Mouse (Mus musculus) neural tube, embryonic 12.5 days (tissue): ENCODE data around the gene Bahd1. TPM values are rescaled to one million over a fixed set of nuclear protein-coding genes. Genes with fewer than 3 reads are reported as not detected.

Experiments used
- ATAC-seq: fragments of 200-750 bp; cut with Nextera tagmentation; 2 replicates; pipeline ENCODE4 v1.8.0; 2017; ENCODE audit warnings: low read depth, mild to moderate bottlenecking, moderate TSS enrichment, moderate library complexity; ENCODE audit not compliant: low FRiP score
- H3K27ac ChIP-seq: fragments of 300-500 bp; sonication (generic); 2 replicates; pipeline ENCODE4 v1.5.1; 2016
- H3K27me3 ChIP-seq: fragments of 300-500 bp; sonication (generic); replicated peaks from 2 replicates; pipeline ENCODE4 v1.6.1; 2016; ENCODE audit warnings: mild to moderate bottlenecking
- H3K36me3 ChIP-seq: fragments of 300-500 bp; sonication (generic); 2 replicates; pipeline ENCODE4 v1.6.1; 2016; ENCODE audit warnings: mild to moderate bottlenecking
- H3K4me1 ChIP-seq: fragments of 300-500 bp; sonication (generic); 2 replicates; pipeline ENCODE4 v1.6.1; 2016
- H3K4me2 ChIP-seq: fragments of 300-500 bp; sonication (generic); replicated peaks from 2 replicates; pipeline ENCODE4 v1.6.1; 2016; ENCODE audit warnings: mild to moderate bottlenecking
- H3K4me3 ChIP-seq: fragments of 300-500 bp; sonication (generic); 2 replicates; pipeline ENCODE4 v1.5.1; 2016
- H3K9ac ChIP-seq: fragments of 300-500 bp; sonication (generic); 2 replicates; pipeline ENCODE4 v1.6.1; 2016; ENCODE audit warnings: mild to moderate bottlenecking
- H3K9me3 ChIP-seq: fragments of 300-500 bp; sonication (generic); 2 replicates; pipeline ENCODE4 v1.6.1; 2016; ENCODE audit warnings: mild to moderate bottlenecking
- WGBS: fragments of 180-500 bp; shearing (Covaris S2); methylation state at CpG from one replicate; pipeline ENCODE4 v1.1.7; 2016; 5-methylcytosine and 5-hydroxymethylcytosine counted together
- polyA plus RNA-seq: library from polyadenylated mRNA; unstranded; fragments of >200 nt; fragmentation: Nextera tagmentation; extraction: Ambion mirVana; gene quantifications from 2 replicates; pipeline ENCODE4 v1.2.1, GENCODE M21; 2016

Bahd1 gene
- polyA plus RNA-seq, 1 experiment from 2014 or later, result 8.1 TPM

- H3K4me1 ChIP-seq, result no peaks in the 10 kb centered on the region
- no peaks in the 10 kb centered on the region for H3K27me3 ChIP-seq
- H3K9ac ChIP-seq, result no peak overlapping the region
- 93% methylated on average over 2 of the region's 2 CpGs for WGBS
- no peak overlapping the region for H3K4me3 ChIP-seq
- no peaks in the 10 kb centered on the region for H3K36me3 ChIP-seq
- no peak overlapping the region for H3K4me2 ChIP-seq
- H3K9me3 ChIP-seq, result no peaks in the 10 kb centered on the region
- H3K27ac ChIP-seq, result no peak overlapping the region
- no peak for ATAC-seq
These were observed 60.2 kb downstream of the Bahd1 start for GRCm38 (mm10) chr2:118960413-118960812.

- no peaks in the 10 kb centered on the region for H3K36me3 ChIP-seq
- H3K4me1 ChIP-seq, result no peaks in the 10 kb centered on the region
- no peak overlapping the region for H3K4me3 ChIP-seq
- 62% methylated on average over 2 of the region's 2 CpGs for WGBS
- no peak overlapping the region for H3K4me2 ChIP-seq
- no peak for ATAC-seq
- H3K9me3 ChIP-seq, result no peaks in the 10 kb centered on the region
- H3K9ac ChIP-seq, result no peak overlapping the region
- H3K27ac ChIP-seq, result no peak overlapping the region
- H3K27me3 ChIP-seq, result no peaks in the 10 kb centered on the region
These were observed 61.4 kb downstream of the Bahd1 start for GRCm38 (mm10) chr2:118961546-118961945.

- H3K27ac ChIP-seq, result no peak overlapping the region
- no peak for ATAC-seq
- no peak overlapping the region for H3K9ac ChIP-seq
- no peak overlapping the region for H3K4me2 ChIP-seq
- no peaks in the 10 kb centered on the region for H3K9me3 ChIP-seq
- WGBS, result 62% methylated on average over 9 of the region's 9 CpGs
- H3K27me3 ChIP-seq, result no peaks in the 10 kb centered on the region
- H3K4me1 ChIP-seq, result no peaks in the 10 kb centered on the region
- no peaks in the 10 kb centered on the region for H3K36me3 ChIP-seq
- H3K4me3 ChIP-seq, result no peak overlapping the region
These were observed 63.0 kb downstream of the Bahd1 start for GRCm38 (mm10) chr2:118963007-118963675.

- Histone ChIP-seq H3K27ac (no peak overlapping the region), H3K4me1 (no peaks in the 10 kb centered on the region), H3K9me3 (no peaks in the 10 kb centered on the region), H3K27me3 (no peaks in the 10 kb centered on the region), H3K4me2 (no peak overlapping the region), H3K4me3 (no peak overlapping the region), H3K36me3 (no peaks in the 10 kb centered on the region), H3K9ac (no peak overlapping the region)
- ATAC-seq, result no peak
- WGBS, result 71% methylated on average over 7 of the region's 7 CpGs
These were observed 63.5 kb downstream of the Bahd1 start for GRCm38 (mm10) chr2:118963676-118964012.

- H3K36me3 ChIP-seq, result no peaks in the 10 kb centered on the region
- WGBS, result 90% methylated on average over 11 of the region's 11 CpGs
- H3K9ac ChIP-seq, result no peak overlapping the region
- H3K4me1 ChIP-seq, result no peaks in the 10 kb centered on the region; the same call in 1 of the 2 replicates
- no peak overlapping the region for H3K27ac ChIP-seq
- no peak overlapping the region for H3K4me3 ChIP-seq
- ATAC-seq, result no peak
- no peak overlapping the region for H3K4me2 ChIP-seq
- no peaks in the 10 kb centered on the region for H3K9me3 ChIP-seq
- H3K27me3 ChIP-seq, result peaks cover 23% of the 10 kb centered on the region
These were observed 69.5 kb downstream of the Bahd1 start for GRCm38 (mm10) chr2:118969585-118970147.

GRCm38 (mm10) chr2:118972048-118972447, 71.9 kb downstream of the Bahd1 start:
- no peak overlapping the region for H3K9ac ChIP-seq
- WGBS, result 80% methylated on average over 5 of the region's 5 CpGs
- no peaks in the 10 kb centered on the region for H3K9me3 ChIP-seq
- ATAC-seq, result no peak
- H3K4me1 ChIP-seq, result peaks cover 7% of the 10 kb centered on the region
- H3K4me3 ChIP-seq, result no peak overlapping the region
- H3K4me2 ChIP-seq, result no peak overlapping the region; the same call in 1 of the 2 replicates
- H3K27me3 ChIP-seq, result peaks cover 37% of the 10 kb centered on the region
- H3K27ac ChIP-seq, result no peak overlapping the region
- no peaks in the 10 kb centered on the region for H3K36me3 ChIP-seq

- Histone ChIP-seq H3K36me3 (no peaks in the 10 kb centered on the region), H3K9ac (0 out of 2 replicates have a peak overlapping the region, but pooled peaks have one; percentile 35), H3K27me3 (peaks cover 45% of the 10 kb centered on the region), H3K4me1 (peaks cover 7% of the 10 kb centered on the region), H3K27ac (no peak overlapping the region), H3K4me3 (peak overlapping the region; percentile 27), H3K4me2 (peak overlapping the region; percentile 68), H3K9me3 (no peaks in the 10 kb centered on the region)
- WGBS, result 2% methylated on average over 33 of the region's 33 CpGs
- ATAC-seq, result peak; percentile 70
These were observed 72.7 kb downstream of the Bahd1 start for GRCm38 (mm10) chr2:118972687-118973376.

Other genes starting within 250 kb of the Bahd1 start
- gene Pak6, start 237.1 kb upstream of the Bahd1 start, polyA plus RNA-seq, result 4.7 and 5.7 TPM in 2 replicates
- not detected in 2 replicates for gene Ankrd63, start 196.4 kb upstream of the Bahd1 start, polyA plus RNA-seq
- gene Plcb2, start 171.9 kb upstream of the Bahd1 start, polyA plus RNA-seq, result 0.41 and 1.1 TPM in 2 replicates
- 25.2 and 25.4 TPM in 2 replicates for gene Inafm2, start 154.6 kb upstream of the Bahd1 start, polyA plus RNA-seq
- 1.6 and 1.9 TPM in 2 replicates for gene Ccdc9b, start 137.7 kb upstream of the Bahd1 start, polyA plus RNA-seq
- gene Phgr1, start 127.6 kb upstream of the Bahd1 start, polyA plus RNA-seq, result not detected in 2 replicates
- gene Disp2, start 120.7 kb upstream of the Bahd1 start, polyA plus RNA-seq, result 21.7 and 24.0 TPM in 2 replicates
- 90.3 and 93.5 TPM in 2 replicates for gene Knstrn, start 86.4 kb upstream of the Bahd1 start, polyA plus RNA-seq
- gene Ivd, start 38.4 kb upstream of the Bahd1 start, polyA plus RNA-seq, result 54.1 and 58.5 TPM in 2 replicates
- 18.3 and 18.4 TPM in 2 replicates for gene Chst14, start 26.1 kb downstream of the Bahd1 start, polyA plus RNA-seq
- gene Ccdc32, start 129.0 kb downstream of the Bahd1 start, polyA plus RNA-seq, result 28.0 and 28.8 TPM in 2 replicates
- 6.6 TPM in 2 replicates for gene Rpusd2, start 134.4 kb downstream of the Bahd1 start, polyA plus RNA-seq
- gene Knl1, start 146.7 kb downstream of the Bahd1 start, polyA plus RNA-seq, result 37.6 and 38.1 TPM in 2 replicates
- gene Rad51, start 212.4 kb downstream of the Bahd1 start, polyA plus RNA-seq, result 31.9 and 34.0 TPM in 2 replicates